Comparison of ENCODE assay signal across 8 mouse cellular contexts in the genomic region with DNA sequence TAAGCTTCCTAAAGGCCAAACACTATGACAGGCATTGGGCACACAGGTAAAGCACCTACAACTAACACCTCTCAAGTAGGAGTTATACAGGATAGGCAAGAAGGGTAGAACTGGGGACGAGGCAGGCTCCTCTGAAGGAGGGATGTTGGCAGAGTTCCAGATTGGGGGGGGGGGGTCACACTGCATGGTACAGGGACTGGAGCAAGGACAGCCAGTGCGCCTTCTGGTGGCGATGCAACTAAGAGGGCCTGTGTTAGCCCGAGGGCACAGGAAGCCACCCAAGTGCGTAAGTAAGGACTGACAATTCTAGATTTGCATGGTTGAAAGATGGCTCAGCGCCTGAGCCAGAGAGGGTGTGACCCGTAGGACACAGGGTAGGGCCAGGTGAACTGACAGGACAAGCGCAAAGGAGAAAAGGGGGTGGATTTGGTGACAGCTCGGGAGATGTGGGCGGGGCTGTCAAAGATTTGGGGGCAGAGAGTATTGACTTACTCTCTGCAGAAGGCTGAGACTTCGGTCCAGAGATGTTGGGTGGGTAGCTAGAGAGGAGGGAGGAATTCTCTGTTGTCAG. TPM values are rescaled to one million over a fixed set of nuclear protein-coding genes. Genes with fewer than 3 reads are reported as not detected.
DNase-seq lines count a peak whose midpoint lies in the region; ATAC-seq and TF ChIP-seq lines count a peak whose summit lies in the region.

No protein-coding gene starts in this region.

- TF ChIP-seq EP300 in liver, postnatal 0 days (IDR thresholded peaks at IDR 0.05; ENCODE audit: low read depth) = no peak

- ATAC-seq in intestine, postnatal 0 days = peak; percentile 11
- ATAC-seq in liver, postnatal 0 days = peak; percentile 22
- ATAC-seq in neural tube, embryonic 11.5 days (ENCODE audit: insufficient read depth, low FRiP score, low TSS enrichment) = peak; percentile 40; the same call in 1 of the 2 replicates

- no peaks in the 10 kb centered on the region for H3K9me3 ChIP-seq in intestine, postnatal 0 days (ENCODE audit: control insufficient read depth)
- H3K9me3 ChIP-seq in liver, postnatal 0 days (ENCODE audit: low read length) = no peaks in the 10 kb centered on the region
- H3K9me3 ChIP-seq in neural tube, embryonic 11.5 days (ENCODE audit: control insufficient read depth, low read length) = no peaks in the 10 kb centered on the region

- no peaks in the 10 kb centered on the region for H3K36me3 ChIP-seq in intestine, postnatal 0 days (ENCODE audit: control insufficient read depth, insufficient read depth)
- H3K36me3 ChIP-seq in liver, postnatal 0 days (replicated peaks; ENCODE audit: insufficient read depth, low read length) = no peaks in the 10 kb centered on the region
- no peaks in the 10 kb centered on the region for H3K36me3 ChIP-seq in neural tube, embryonic 11.5 days (ENCODE audit: control insufficient read depth, insufficient read depth, low read length)

- peak overlapping the region; percentile 84 for H3K27ac ChIP-seq in intestine, postnatal 0 days (ENCODE audit: low read depth, low read length)
- peak overlapping the region; percentile 83 for H3K27ac ChIP-seq in liver, postnatal 0 days (ENCODE audit: low read depth)
- H3K27ac ChIP-seq in neural tube, embryonic 11.5 days (ENCODE audit: low read depth, low read length) = peak overlapping the region; percentile 80; the same call in 1 of the 2 replicates

- 2% methylated on average over 11 of the region's 11 CpGs for WGBS in intestine, postnatal 0 days
- WGBS in liver, postnatal 0 days (ENCODE audit: insufficient replicate concordance) = under 1% methylated on average over 11 of the region's 11 CpGs
- 5% methylated on average over 11 of the region's 11 CpGs for WGBS in neural tube, embryonic 11.5 days

- H3K27me3 ChIP-seq in intestine, postnatal 0 days (replicated peaks; ENCODE audit: control insufficient read depth, insufficient read depth, low read length) = no peaks in the 10 kb centered on the region
- H3K27me3 ChIP-seq in liver, postnatal 0 days (ENCODE audit: insufficient read depth, low read length) = 0 out of 2 replicates have a peak, but pooled peaks cover 2% of the 10 kb centered on the region
- peaks cover 8% of the 10 kb centered on the region for H3K27me3 ChIP-seq in neural tube, embryonic 11.5 days (ENCODE audit: control insufficient read depth, insufficient read depth, low read length)

- peaks cover 18% of the 10 kb centered on the region for H3K4me1 ChIP-seq in intestine, postnatal 0 days (replicated peaks; ENCODE audit: control insufficient read depth, insufficient read depth, low read length)
- H3K4me1 ChIP-seq in liver, postnatal 0 days (ENCODE audit: insufficient read depth) = peaks cover 46% of the 10 kb centered on the region
- peaks cover 34% of the 10 kb centered on the region for H3K4me1 ChIP-seq in neural tube, embryonic 11.5 days (ENCODE audit: control insufficient read depth, insufficient read depth, low read length)

- peak overlapping the region; percentile 88 for H3K9ac ChIP-seq in intestine, postnatal 0 days (ENCODE audit: low read depth, low read length)
- peak overlapping the region; percentile 86 for H3K9ac ChIP-seq in liver, postnatal 0 days (replicated peaks)
- H3K9ac ChIP-seq in neural tube, embryonic 11.5 days (ENCODE audit: low read length) = no peak overlapping the region

- peak overlapping the region; percentile 86 for H3K4me3 ChIP-seq in intestine, postnatal 0 days (ENCODE audit: low read depth, low read length)
- peak overlapping the region; percentile 77 for H3K4me3 ChIP-seq in liver, postnatal 0 days (ENCODE audit: low read depth, low read length)
- peak overlapping the region; percentile 56 for H3K4me3 ChIP-seq in neural tube, embryonic 11.5 days (ENCODE audit: low read depth, low read length)

- DNase-seq in 3T3-L1 (ENCODE audit: low read depth, low spot score) (peak; percentile 76), ES-CJ7 (ENCODE audit: low read depth, low spot score) (peak; percentile 76)
- peak; percentile 65 to 66 for DNase-seq in cerebellum, postnatal 10 days
- peak; percentile 79 to 84 for DNase-seq in heart, adult 18-20 months
- peak; percentile 81 for DNase-seq in liver, postnatal 0 days
- DNase-seq in neural tube, embryonic 11.5 days (ENCODE audit: low spot score) = peak; percentile 51
- DNase-seq in thymus, postnatal 25 days = peak; percentile 89

- peak; percentile 71 for TF ChIP-seq CTCF in intestine, postnatal 0 days (IDR thresholded peaks at IDR 0.05; ENCODE audit: low read depth)
- peak; percentile 62 for TF ChIP-seq CTCF in liver, postnatal 0 days (IDR thresholded peaks at IDR 0.05; ENCODE audit: low read depth)

- peak overlapping the region; percentile 94 for H3K4me2 ChIP-seq in intestine, postnatal 0 days (replicated peaks; ENCODE audit: low read depth)
- peak overlapping the region; percentile 79 for H3K4me2 ChIP-seq in liver, postnatal 0 days (ENCODE audit: low read depth, low read length)
- H3K4me2 ChIP-seq in neural tube, embryonic 11.5 days (ENCODE audit: low read depth) = peak overlapping the region; percentile 93

RNA-seq across cellular contexts. Expression of a gene that starts 2.1 kb away (rescaled TPM):
- total RNA-seq in heart, adult 18-20 months (2021) = 10 to 100 TPM; 16.7 to 20.7 TPM
- 3.8 and 4.2 TPM in 2 replicates for polyA plus RNA-seq in intestine, postnatal 0 days (2015; fragmentation: Nextera tagmentation; extraction: Ambion mirVana)
- 2.9 and 3.4 TPM in 2 replicates for polyA plus RNA-seq in liver, postnatal 0 days (2015; fragmentation: Nextera tagmentation; extraction: Ambion mirVana)
- polyA plus RNA-seq in neural tube, embryonic 11.5 days (2014; fragmentation: Nextera tagmentation; extraction: Ambion mirVana) = 1.3 and 1.6 TPM in 2 replicates

RNA-seq across cellular contexts. Expression of a gene that starts 41.1 kb away (rescaled TPM):
- total RNA-seq in heart, adult 18-20 months (2021) = 100 to 1,000 TPM; 145 to 150 TPM
- 0.10 and 0.14 TPM in 2 replicates for polyA plus RNA-seq in intestine, postnatal 0 days (2015; fragmentation: Nextera tagmentation; extraction: Ambion mirVana)
- 0.13 TPM in 2 replicates for polyA plus RNA-seq in liver, postnatal 0 days (2015; fragmentation: Nextera tagmentation; extraction: Ambion mirVana)
- polyA plus RNA-seq in neural tube, embryonic 11.5 days (2014; fragmentation: Nextera tagmentation; extraction: Ambion mirVana) = 0.32 and 0.33 TPM in 2 replicates

RNA-seq across cellular contexts. Expression of a gene that starts 44.9 kb away (rescaled TPM):
- under 1 TPM in 1 of 2 experiments, not detected in 1; 0.21 TPM for total RNA-seq in heart, adult 18-20 months (2021)
- not detected in 2 replicates for polyA plus RNA-seq in intestine, postnatal 0 days (2015; fragmentation: Nextera tagmentation; extraction: Ambion mirVana)
- polyA plus RNA-seq in liver, postnatal 0 days (2015; fragmentation: Nextera tagmentation; extraction: Ambion mirVana) = 0.09 and 0.22 TPM in 2 replicates
- polyA plus RNA-seq in neural tube, embryonic 11.5 days (2014; fragmentation: Nextera tagmentation; extraction: Ambion mirVana) = 0.23 and 0.34 TPM in 2 replicates

RNA-seq across cellular contexts. Expression of a gene that starts 45.0 kb away (rescaled TPM):
- total RNA-seq in heart, adult 18-20 months (2021) = 10 to 100 TPM; 31.8 to 35.8 TPM
- polyA plus RNA-seq in intestine, postnatal 0 days (2015; fragmentation: Nextera tagmentation; extraction: Ambion mirVana) = 14.4 and 16.4 TPM in 2 replicates
- polyA plus RNA-seq in liver, postnatal 0 days (2015; fragmentation: Nextera tagmentation; extraction: Ambion mirVana) = 6.8 and 8.8 TPM in 2 replicates
- 20.5 and 23.6 TPM in 2 replicates for polyA plus RNA-seq in neural tube, embryonic 11.5 days (2014; fragmentation: Nextera tagmentation; extraction: Ambion mirVana)

Comparison
In these comparisons a context has a peak if more than half of its experiments do, and no peak if none do; other contexts are left out.
1. Peak in every context shown above with its lines: DNase-seq, ATAC-seq, H3K4me3 ChIP-seq and H3K27ac ChIP-seq.